Mouse (Mus musculus) urinary bladder, adult 2 months (tissue): Measurements from ENCODE around the gene L3mbtl3. TPM values are rescaled to one million over a fixed set of nuclear protein-coding genes. Genes with fewer than 3 reads are reported as not detected.

ENCODE experiments used
- DNase-seq: peaks from one replicate; pipeline ENCODE4 v3.0.0; 2022; ENCODE audit warnings: low spot score
- polyA plus RNA-seq: library from polyadenylated mRNA; depleted of rRNA; stranded (reverse); fragments of >200 nt; gene quantifications from 2 replicates; pipeline ENCODE4 v1.2.3, GENCODE M21; 2012; rRNA removed

The L3mbtl3 gene
- polyA plus RNA-seq: 6.8 and 9.5 TPM in 2 replicates

- DNase-seq: peak; percentile 67
These were observed at the start of gene L3mbtl3 for GRCm38 (mm10) chr10:26375790-26376545. Gene L3mbtl3, minus strand, starts transcription at chr10:26375971.

DNA sequence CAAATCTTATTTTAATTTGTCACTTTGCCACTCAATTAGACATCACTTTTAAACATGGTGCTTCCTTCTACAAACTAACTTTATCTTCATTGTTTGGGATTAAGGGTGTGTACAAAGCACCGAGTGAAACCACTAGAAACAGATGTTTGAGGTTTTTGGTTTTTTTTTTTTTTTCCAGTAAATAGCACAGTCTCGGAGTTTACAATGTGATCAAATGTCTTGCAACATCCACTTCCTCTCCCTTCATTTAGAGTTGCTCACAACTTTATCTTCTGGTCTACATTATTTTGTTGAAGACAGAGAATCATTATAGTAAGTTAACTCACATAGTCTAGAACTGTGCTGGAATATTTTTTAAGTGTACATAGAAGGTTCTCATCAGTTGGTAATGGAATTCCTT, 45.4 kb upstream of the L3mbtl3 start:
- no peak for DNase-seq

DNA sequence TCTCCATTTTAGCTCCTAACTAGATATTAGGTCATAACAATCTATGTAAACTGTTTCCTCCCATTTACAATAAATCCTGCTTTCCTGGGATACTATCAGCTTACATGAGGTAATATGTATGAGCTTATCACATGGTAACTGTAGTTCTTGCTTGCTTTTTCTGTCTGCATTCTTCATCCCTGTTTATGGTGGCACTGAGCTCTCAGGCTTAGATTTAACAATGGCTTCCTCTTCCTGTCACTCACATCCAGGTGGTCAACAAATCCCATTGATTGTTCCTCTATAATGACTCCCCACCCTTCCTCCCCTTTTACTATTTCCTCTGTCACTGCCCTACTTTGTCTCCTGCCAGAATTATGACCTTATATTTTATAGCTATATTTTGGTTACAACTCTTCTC, 12.9 kb upstream of the L3mbtl3 start:
- no peak for DNase-seq

GRCm38 (mm10) chr10:26377332-26377602, 1.5 kb upstream of the L3mbtl3 start:
- no peak for DNase-seq

- no peak for DNase-seq
These were observed 968 bp upstream of the L3mbtl3 start for GRCm38 (mm10) chr10:26376546-26377331.

DNA sequence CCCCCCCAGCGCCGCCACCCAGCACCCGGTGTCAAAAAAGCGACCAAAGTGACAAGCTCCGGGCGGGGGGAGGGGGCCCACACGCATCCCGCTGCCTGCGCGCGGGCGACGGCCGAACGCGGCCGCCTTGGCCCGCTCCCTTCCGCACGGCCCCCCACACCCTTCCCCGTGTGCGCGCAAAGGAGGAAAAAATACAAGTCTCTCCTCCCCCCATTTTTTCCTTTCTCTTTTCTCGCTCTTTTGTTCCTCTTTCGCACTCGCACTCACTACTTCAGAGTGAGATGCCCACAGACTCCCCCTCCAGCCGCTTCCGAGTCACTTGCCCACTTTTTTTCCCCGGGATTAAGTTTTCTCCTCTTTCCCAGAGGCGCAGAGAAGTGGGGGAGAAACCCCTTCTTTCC, 420 bp downstream of the L3mbtl3 start:
- no peak for DNase-seq

DNA sequence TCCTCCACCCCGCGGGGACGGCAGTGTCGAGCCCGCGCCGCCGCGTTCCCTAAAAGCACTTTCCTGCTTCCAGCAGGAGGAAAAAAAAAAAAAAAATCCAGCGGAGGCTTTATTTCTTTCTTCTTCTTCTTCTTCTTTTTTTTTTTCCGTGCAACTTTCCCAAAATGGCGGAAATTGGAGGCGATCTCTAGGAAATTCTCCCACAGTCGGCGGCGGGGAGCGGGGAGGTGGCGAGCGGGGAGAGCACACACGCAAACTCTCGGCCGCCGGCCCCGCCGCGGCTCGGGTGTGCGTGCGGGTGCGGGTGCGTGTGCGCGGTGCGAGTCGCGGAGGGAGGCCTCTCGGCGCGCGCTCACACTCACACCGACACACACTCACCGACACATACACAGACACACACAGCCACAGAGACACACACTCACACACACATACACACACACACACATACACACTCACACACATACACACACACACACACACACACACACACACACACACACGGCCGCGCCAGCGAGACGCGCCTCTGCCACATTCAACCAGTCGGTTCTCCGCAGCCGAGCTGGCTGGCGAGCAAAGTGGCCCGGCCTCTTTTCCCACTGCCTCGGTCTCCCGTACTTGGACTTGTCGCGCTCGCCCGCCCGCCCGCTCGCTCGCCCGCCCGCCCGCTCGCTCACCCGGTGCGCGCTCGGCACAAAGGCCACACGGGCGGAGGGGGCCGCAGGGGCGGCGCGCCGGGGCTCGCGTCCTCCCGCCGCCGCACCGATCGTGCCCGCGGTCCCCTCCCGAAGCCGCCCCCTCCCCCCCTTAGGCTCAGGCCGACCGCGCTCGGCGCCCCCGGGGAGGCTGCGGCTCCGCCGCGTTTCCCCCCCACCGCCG, 1.1 kb downstream of the L3mbtl3 start:
- DNase-seq: peak; percentile 51

- DNase-seq: peak; percentile 63
These were observed 1.8 kb downstream of the L3mbtl3 start for GRCm38 (mm10) chr10:26373951-26374435.

DNA sequence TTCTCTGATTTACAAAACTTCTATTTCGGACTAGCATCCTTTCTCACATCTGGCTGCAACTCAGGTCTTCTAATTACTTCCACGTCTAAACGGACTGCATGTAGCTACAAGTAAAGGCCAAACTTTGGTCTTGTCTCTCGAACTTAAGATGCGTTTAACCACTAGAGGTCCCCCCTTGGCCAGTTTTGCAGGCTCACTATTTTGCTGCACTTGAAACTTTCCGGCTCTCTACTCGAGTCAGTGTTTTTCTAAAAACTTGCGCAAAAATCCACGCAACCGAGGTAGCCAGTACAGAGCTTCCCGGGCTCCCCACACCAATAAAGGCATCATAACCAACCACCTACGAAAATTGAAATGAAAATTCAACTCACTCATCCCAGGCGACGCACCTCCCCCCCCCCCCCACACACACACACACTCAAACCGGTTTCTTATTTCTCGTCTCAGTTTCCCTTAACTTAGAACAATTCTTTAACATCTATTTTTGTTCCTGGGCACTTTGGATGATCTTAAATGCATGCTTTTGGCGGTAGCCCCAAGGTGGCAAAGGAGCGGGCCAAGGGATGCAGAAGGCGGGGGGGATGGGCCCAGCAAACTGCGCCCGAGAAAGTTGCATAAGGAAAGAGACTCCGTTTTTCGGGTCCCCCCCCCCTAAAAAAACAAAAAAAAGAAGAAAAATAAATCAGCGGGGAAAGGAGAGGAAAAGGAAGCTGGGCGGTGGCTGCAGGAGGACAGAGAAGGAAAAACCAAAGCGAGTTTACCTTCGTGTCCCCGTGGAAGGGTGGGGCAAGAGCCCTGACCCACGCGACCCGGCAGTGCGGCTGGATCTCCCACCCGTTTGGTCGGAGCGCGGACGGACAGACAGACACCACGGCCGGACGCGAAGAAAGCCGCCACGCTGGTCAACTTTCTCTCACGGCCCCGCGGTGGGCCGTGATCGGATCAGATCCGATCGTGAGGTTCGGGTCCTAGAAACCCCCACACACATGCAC, 2.5 kb downstream of the L3mbtl3 start:
- DNase-seq: peak; percentile 36

GRCm38 (mm10) chr10:26371416-26371815, 4.4 kb downstream of the L3mbtl3 start:
- DNase-seq: no peak

DNA sequence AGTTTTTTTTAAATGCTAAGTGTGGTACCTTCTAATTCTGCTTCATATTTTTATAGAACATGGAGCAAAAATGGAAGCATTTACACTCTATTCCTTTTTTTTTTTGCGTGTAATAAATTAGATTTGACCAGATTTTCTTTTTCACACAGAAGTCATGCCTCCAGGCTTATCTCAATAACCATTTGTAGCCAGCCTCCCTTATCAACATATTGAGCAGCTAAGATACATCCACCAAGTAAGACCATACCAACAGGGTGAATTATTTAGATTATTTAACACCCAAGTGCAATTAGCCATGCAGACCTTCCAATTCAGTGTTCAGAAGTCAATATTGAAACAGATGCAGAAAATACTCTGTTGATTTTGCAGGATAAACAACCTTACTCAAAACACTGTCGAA, 10.8 kb downstream of the L3mbtl3 start:
- no peak for DNase-seq

DNA sequence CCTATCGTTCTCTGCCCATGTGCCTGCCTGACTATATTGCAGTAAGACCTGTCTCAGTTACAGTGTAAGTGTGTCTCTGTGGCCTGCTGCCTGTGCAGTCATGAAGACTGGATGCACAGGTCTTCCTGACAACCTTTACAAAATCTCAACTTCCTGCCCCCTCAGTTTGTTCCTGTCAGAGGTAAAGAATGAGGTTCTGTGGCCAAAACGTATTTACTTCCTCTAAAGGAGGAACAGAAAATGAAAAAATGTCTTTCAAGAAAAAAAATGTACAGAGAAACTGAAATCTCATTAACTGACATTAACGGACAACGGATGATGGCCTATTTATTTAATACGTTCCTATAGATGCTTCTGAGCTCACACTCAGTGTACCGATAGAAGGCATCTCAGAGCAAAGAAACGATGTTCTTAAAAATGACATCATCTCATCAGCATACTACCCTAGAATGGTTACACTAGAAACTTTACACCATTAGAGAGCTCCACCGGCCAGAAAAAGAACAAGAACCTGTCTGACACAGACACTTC, 11.4 kb downstream of the L3mbtl3 start:
- DNase-seq: no peak

DNA sequence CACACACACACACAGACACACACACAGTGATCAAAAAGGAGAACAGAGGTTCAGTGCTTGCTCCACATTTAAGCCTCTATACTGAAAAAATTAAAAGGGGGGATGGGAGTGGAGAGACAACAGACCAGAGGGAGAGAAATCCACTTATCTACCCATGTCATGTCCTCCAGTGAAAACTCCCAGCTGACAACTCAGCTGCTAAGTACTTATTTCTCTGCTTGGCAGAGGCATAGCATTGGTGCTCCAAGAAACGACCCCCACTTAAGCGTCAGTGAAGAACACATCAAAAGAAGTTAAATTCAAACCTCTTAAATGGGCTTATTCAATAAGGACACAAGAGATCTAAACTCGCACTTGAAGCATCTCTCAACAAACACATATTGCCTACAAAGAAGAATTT, 12.2 kb downstream of the L3mbtl3 start:
- no peak for DNase-seq

DNA sequence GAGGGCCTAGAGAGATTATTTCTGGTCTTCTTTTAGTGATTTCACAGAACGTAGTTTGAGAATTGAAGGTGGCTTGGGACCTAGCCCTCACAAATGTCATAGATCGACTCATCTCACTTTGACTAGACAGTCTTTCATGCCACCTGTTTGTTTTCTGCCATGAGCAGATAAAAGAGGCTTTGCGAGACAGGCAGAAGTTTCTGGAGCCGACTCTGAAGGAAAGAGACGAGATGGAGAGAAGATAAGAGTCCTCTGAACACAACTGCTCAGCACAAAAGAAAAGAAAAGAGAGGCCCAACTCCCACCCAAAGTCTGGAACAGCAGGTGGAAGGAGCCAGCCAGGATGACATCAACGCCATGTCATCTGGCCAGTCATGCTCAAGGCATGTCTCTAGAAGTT, 17.0 kb downstream of the L3mbtl3 start:
- no peak for DNase-seq

DNA sequence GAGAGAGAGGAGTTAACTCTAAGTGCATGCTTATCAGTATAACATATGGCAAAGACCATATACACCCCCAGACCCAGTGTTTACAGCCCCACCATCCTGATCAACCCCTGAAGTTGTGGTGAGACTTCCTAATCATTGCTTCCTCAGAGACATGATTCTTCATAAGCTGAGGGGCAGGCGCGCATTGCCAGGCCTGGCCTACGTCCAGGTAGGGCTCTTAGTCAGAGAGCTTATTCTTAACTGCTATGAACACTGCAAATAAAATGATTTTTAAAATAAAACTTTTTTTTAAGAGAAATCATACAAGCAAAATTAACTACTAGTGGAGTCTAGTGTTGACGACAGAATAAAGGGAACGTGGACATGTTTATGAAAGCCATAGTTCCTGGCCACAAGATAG, 17.5 kb downstream of the L3mbtl3 start:
- no peak for DNase-seq

DNA sequence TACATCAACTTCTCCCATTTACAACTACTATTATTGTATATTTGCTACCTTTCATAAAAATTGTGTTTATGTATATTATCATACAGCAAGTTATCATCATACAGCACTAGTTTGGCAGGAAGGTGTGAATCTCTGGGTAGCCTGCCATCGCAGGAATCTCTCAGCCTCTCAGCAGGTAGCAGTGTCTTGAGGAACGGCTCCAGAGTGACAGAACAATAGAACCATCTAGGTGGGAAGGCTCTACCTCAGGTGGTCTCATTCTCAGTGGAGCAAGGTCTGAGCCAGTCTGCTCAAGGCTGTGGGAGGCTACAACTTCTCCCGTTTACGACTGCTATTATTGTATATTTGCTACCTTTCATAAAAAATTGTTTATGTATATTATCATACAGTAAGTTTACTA, 22.0 kb downstream of the L3mbtl3 start:
- no peak for DNase-seq

DNA sequence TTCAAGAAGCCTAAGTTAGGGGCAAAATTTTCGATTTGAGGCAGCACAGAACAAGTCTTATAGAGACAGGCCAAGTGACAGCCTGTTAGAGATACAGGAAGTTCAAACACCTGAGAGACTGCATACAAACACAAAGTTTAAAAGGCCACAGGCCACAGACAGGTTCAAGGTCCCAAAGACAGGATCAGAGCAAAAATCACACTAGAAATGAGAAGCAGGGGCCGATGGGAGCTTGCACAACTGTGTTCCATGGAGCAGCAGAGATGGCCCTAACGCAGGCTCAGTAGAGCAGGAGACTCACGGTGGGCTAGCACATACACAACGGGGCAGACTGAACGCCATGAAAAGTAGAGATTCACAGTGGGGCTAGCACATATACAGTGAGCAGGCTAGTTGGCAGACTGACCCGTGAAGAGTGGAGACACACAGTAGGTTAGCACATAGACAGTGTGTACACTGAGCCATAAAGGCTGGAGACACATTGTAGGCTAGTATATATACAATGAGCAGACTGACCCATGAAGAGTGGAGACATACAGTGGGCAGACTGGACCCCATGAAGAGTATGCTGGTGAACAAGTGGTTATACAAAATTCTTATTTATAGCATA, 24.5 kb downstream of the L3mbtl3 start:
- no peak for DNase-seq

GRCm38 (mm10) chr10:26350153-26350552, 25.6 kb downstream of the L3mbtl3 start:
- no peak for DNase-seq

- DNase-seq: no peak
These were observed 28.2 kb downstream of the L3mbtl3 start for GRCm38 (mm10) chr10:26347614-26348013.

- no peak for DNase-seq
These were observed 29.9 kb downstream of the L3mbtl3 start for GRCm38 (mm10) chr10:26345879-26346278.
